Mouse (Mus musculus) T-helper 2 cell (primary cell): ENCODE data around the gene Prdm10.

Source experiments
- in situ Hi-C: fragments of 300-600 bp; cut with MboI, MseI; formaldehyde crosslinking; loops from one replicate; pipeline ENCODE4 v1.15.1; 2025; ENCODE audit warnings: high pct_unique_total_duplicates

Gene Prdm10

GRCm38 (mm10) chr9:31301107-31301506 lies 20.8 kb downstream of the Prdm10 start:
- in situ Hi-C loops, result no loop called here

- in situ Hi-C loops, result no loop called here
Measured at GRCm38 (mm10) chr9:31301526-31302311, 21.4 kb downstream of the Prdm10 start.

DNA sequence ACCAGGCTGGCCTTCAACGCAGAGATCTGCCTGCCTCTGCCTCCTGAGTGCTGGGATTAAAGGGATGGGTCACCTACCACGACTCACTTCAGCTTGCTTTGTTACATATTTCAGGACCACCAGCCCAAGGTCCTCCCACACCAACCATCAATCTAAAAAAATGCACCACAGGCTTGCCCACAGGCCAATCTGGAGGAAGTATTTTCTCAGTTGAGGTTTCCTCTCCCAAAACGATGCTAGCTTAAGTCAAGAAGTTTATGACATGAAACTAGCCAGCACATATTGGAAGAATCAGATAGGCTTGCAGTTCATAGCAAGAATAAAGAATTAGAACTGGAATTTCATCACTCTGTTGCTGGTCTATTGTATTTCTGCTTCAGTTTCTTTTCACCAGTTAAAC lies 24.0 kb downstream of the Prdm10 start:
- in situ Hi-C loops, result no loop called here

- in situ Hi-C loops, result no loop called here
Measured at GRCm38 (mm10) chr9:31305117-31305516, 24.8 kb downstream of the Prdm10 start.

- in situ Hi-C loops, result no loop called here
Measured at GRCm38 (mm10) chr9:31305807-31306206, 25.5 kb downstream of the Prdm10 start.

DNA sequence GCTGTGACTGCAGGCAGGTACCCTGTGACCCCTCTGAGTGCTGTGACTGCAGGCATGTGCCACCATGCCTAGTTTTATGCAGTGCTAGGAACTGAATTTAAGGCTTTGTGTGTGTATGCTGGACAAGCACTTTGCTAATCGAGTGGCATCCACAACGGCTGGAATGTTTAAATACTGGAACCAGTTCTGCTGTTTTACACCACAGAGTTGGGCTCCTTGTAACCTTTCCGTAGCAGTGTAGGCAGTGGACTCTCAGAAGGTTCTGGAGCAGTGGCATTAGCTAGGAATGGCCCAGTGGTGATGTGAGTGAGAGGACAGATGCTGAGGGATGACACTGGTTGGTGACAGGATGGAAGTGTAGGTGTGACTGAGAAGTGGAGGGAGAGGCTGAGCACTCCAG lies 26.9 kb downstream of the Prdm10 start:
- in situ Hi-C loops, result no loop called here

- in situ Hi-C loops, result no loop called here
Measured at GRCm38 (mm10) chr9:31309041-31309440, 28.7 kb downstream of the Prdm10 start.

- in situ Hi-C loops, result loop anchor here (5.0 kb wide), 1 partner anchor 38 kb away; no protein-coding TSS in a partner anchor
Measured at GRCm38 (mm10) chr9:31310662-31311061, 30.3 kb downstream of the Prdm10 start.

DNA sequence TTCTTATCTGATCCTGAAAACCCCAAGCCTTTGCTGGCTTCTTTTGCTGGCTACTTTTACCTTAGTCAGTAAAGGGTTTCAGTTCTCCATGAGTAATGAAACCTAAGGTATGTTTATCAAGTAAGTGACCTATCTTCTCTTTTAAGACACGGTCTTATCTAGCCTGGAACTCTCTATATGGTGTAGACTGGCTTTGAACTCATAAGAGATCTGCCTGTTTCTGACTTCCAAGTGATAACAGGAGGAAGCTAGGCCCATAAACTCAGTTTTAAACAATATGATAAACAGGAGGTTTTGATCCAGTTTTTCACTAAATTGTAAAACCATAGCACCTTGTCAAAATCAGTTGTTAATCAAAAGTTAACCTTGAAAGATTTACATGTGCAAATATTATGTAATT lies 33.5 kb downstream of the Prdm10 start:
- in situ Hi-C loops, result loop anchor here (5.0 kb wide), 1 partner anchor 42 kb away; no protein-coding TSS in a partner anchor

DNA sequence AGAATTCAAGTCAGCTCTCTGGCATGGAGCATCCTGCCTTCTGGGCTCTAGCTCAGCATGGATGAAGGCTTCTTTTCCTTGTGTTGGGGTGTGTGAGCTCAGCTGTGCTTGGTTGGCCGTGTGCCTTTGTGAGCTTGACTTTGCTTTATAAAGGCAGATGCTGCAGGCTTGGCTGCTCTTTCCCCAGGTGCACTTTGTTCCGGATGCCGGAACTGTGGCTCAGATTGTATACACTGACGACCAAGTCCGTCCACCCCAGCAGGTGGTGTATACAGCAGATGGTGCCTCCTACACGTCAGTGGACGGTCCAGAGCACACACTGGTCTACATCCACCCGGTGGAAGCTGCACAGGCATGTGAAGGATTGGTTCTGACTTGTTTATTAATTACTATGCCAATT lies 35.6 kb downstream of the Prdm10 start:
- in situ Hi-C loops, result no loop called here

DNA sequence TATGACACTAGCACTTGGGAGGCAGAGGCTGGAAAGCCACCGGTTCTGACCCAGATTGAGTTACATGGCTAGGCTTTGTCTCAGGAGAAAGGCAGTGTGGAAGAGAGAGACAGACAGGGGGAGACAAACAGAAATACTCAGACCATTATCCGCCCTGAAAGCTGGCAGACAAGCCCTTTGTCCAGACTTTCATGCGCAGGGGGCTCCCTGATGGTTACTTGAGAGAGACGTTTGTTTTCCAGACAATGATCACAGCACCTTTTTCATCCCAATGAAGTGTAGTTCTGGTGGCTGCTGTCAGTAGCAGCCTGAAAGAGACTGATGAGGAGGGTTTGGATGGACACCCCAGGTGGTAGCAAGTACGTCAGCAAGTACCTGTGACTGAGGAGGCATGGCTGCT lies 38.6 kb downstream of the Prdm10 start:
- in situ Hi-C loops, result no loop called here

- in situ Hi-C loops, result no loop called here
Measured at GRCm38 (mm10) chr9:31320734-31321133, 40.4 kb downstream of the Prdm10 start.

DNA sequence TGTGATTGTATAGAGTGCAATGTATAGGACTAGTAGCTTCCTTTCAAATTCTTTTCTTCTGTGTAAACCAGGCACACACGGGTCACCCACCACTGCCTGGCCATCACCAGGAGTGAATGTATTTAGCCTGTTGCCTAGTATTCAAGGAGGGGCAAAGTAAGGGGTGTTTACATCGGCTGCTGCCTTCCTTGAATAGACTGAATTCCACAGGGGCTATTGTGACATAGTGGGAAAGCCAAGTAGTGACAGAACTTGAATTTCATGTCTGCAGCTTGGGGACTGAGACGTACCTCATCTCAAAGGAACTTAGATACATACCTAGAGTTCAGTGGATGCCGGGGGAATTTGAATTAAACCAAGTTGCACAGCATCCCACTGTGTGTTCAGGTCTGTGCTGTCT lies 41.2 kb downstream of the Prdm10 start:
- in situ Hi-C loops, result no loop called here

DNA sequence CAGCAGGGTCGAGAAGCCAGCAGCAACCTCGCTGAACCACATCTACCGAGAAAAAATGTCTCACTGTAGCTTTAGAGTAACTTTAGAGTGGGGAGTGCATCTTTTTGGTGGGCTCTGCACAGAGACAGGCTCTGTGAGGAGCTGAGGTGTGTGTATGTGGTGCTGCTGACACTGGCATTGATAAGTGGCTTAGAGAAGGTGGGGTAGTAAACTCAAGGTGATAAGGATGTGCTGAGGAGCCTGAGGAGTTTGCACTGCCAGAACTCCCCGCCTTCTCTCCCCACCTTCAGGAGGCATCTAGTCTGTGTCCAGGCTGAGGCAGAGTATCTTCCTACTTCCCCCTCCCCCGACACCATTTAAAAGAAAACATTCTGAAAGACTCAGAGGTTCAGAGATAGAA lies 41.8 kb downstream of the Prdm10 start:
- in situ Hi-C loops, result no loop called here

GRCm38 (mm10) chr9:31330816-31331215 lies 50.5 kb downstream of the Prdm10 start:
- in situ Hi-C loops, result no loop called here

GRCm38 (mm10) chr9:31331246-31331645 lies 50.9 kb downstream of the Prdm10 start:
- in situ Hi-C loops, result no loop called here

- in situ Hi-C loops, result no loop called here
Measured at GRCm38 (mm10) chr9:31331906-31332305, 51.6 kb downstream of the Prdm10 start.

- in situ Hi-C loops, result no loop called here
Measured at GRCm38 (mm10) chr9:31332826-31333225, 52.5 kb downstream of the Prdm10 start.

GRCm38 (mm10) chr9:31334991-31335390 lies 54.7 kb downstream of the Prdm10 start:
- in situ Hi-C loops, result no loop called here

DNA sequence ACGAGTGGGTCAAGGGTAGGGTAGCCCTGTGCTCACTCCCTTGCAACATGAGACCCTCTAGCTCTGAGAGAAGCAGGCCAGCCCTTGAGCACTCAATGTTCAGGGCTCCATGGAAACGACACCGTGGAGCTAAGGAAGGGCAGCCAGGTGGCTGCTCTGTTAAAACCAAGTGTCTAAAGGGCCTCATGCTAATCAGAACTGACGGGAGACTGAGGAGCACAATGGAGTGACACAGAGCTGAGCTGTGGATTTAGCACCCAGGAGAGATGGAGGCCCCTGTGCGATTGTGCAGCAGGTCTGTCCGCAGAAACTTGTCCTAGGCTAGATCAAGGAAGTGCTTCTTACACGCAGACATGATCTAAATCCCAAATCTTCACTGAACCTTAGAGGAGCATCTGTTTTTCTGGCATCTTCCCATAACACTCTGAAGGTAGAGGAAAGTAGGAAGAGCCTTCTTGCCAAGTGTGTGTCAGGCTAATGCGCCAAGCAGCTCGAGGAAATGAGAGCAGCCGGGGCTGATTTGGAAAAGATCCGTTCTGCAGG lies 64.0 kb downstream of the Prdm10 start:
- in situ Hi-C loops, result no loop called here

DNA sequence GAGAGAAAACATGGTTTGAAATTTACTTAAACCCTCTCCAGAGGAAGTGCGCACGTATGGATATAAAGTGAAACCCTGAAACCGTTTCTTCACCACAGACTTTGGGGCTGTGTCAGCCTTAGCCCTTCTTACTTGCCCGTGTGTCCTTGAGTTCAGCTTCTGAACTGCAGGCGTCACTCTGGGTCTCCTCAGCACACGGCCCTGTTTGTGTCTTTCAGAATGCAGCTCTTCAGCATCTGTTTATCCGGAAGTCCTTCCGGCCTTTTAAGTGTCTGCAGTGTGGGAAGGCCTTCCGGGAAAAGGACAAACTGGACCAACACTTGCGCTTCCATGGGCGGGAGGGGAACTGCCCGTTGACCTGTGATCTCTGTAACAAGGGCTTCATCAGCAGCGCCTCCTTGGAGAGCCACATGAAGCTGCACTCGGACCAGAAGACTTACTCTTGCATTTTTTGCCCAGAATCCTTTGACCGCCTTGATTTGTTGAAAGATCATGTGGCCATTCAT lies 66.3 kb downstream of the Prdm10 start:
- in situ Hi-C loops, result loop anchor here (5.0 kb wide), 1 partner anchor 194 kb away; no protein-coding TSS in a partner anchor

- in situ Hi-C loops, result loop anchor here (5.0 kb wide), 1 partner anchor 196 kb away; no protein-coding TSS in a partner anchor
Measured at GRCm38 (mm10) chr9:31348458-31348857, 68.1 kb downstream of the Prdm10 start.

DNA sequence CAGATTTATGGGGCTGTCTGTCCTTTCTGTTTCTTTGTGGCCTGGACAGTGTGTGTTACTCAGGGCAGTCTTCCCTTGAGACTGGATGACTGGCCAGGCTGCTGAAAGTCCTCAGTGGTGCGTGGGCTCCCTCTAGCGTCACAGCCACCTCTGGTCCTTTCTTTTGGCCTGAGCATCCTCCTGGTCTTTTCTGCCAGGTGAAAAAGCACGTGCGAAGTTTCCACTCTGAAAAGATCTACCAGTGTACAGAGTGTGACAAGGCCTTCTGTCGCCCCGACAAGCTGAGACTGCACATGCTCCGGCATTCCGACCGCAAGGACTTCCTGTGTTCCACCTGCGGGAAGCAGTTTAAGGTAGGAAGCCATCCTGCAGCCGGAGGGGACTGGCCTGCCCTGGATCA lies 68.6 kb downstream of the Prdm10 start:
- in situ Hi-C loops, result loop anchor here (5.0 kb wide), 1 partner anchor 197 kb away; no protein-coding TSS in a partner anchor
